Mouse (Mus musculus) midbrain, embryonic 14.5 days (tissue): ENCODE results near the gene Dscam. TPM values are rescaled to one million over a fixed set of nuclear protein-coding genes. Genes with fewer than 3 reads are reported as not detected.

Experiments used
- ATAC-seq: fragments of 200-750 bp; cut with Nextera tagmentation; 2 replicates; pipeline ENCODE4 v1.8.0; 2017; ENCODE audit warnings: moderate number of reproducible peaks, moderate library complexity; ENCODE audit not compliant: low FRiP score, low TSS enrichment
- DNase-seq: peaks from one replicate; pipeline ENCODE4 v3.0.0-alpha.2; 2015
- H3K27ac ChIP-seq: fragments of 300-500 bp; sonication (generic); replicated peaks from 2 replicates; pipeline ENCODE4 v1.5.1; 2014; ENCODE audit warnings: mild to moderate bottlenecking, low read depth, low read length, moderate library complexity
- H3K27me3 ChIP-seq: fragments of 300-500 bp; sonication (generic); 2 replicates; pipeline ENCODE4 v1.6.1; 2014; ENCODE audit warnings: low read length, control low read depth, mixed read lengths; ENCODE audit not compliant: control insufficient read depth, insufficient read depth
- H3K36me3 ChIP-seq: fragments of 300-500 bp; sonication (generic); 2 replicates; pipeline ENCODE4 v1.6.1; 2014; ENCODE audit warnings: low read length, control low read depth; ENCODE audit not compliant: control insufficient read depth, insufficient read depth
- H3K4me1 ChIP-seq: fragments of 300-500 bp; sonication (generic); 2 replicates; pipeline ENCODE4 v1.6.1; 2014; ENCODE audit warnings: mild to moderate bottlenecking, antibody characterized with exemption, low read length, control low read depth; ENCODE audit not compliant: control insufficient read depth, insufficient read depth
- H3K4me2 ChIP-seq: fragments of 300-500 bp; sonication (generic); 2 replicates; pipeline ENCODE4 v1.6.1; 2014; ENCODE audit warnings: mild to moderate bottlenecking, low read length, moderate library complexity
- H3K4me3 ChIP-seq: fragments of 300-500 bp; sonication (generic); replicated peaks from 2 replicates; pipeline ENCODE4 v1.5.1; 2014; ENCODE audit warnings: low read depth, low read length
- H3K9ac ChIP-seq: fragments of 300-500 bp; sonication (generic); replicated peaks from 2 replicates; pipeline ENCODE4 v1.6.1; 2014; ENCODE audit warnings: mild to moderate bottlenecking, low read length, moderate library complexity
- H3K9me3 ChIP-seq: fragments of 300-500 bp; sonication (generic); 2 replicates; pipeline ENCODE4 v1.6.1; 2016; ENCODE audit warnings: low read length, control low read depth, mixed read lengths; ENCODE audit not compliant: control insufficient read depth
- WGBS: fragments of 180-500 bp; shearing (Covaris S2); extraction: QIAGEN DNeasy Blood & Tissue Kit; methylation state at CpG from one replicate; pipeline ENCODE4 v1.1.7; 2014; 5-methylcytosine and 5-hydroxymethylcytosine counted together
- polyA plus RNA-seq: library from polyadenylated mRNA; unstranded; fragments of >200 nt; fragmentation: Nextera tagmentation; extraction: Ambion mirVana; gene quantifications from 2 replicates; pipeline ENCODE4 v1.2.1, GENCODE M21; 2014

Dscam gene
- polyA plus RNA-seq, 1 experiment from 2014 or later: 24.7 TPM

- Histone ChIP-seq H3K27me3 (no peaks in the 10 kb centered on the region), H3K4me3 (no peak overlapping the region), H3K9me3 (no peaks in the 10 kb centered on the region), H3K4me1 (no peaks in the 10 kb centered on the region), H3K4me2 (no peak overlapping the region), H3K9ac (no peak overlapping the region), H3K36me3 (no peaks in the 10 kb centered on the region), H3K27ac (no peak overlapping the region)
- DNase-seq: no peak
- WGBS: 85% methylated on average over 1 of the region's 1 CpGs
- no peak for ATAC-seq
Observed at GRCm38 (mm10) chr16:96741336-96741735, 429.2 kb downstream of the Dscam start.

GRCm38 (mm10) chr16:96740073-96741055 lies 430.2 kb downstream of the Dscam start:
- Histone ChIP-seq H3K27ac (no peak overlapping the region), H3K27me3 (no peaks in the 10 kb centered on the region), H3K4me1 (no peaks in the 10 kb centered on the region), H3K36me3 (no peaks in the 10 kb centered on the region), H3K9me3 (no peaks in the 10 kb centered on the region), H3K9ac (no peak overlapping the region), H3K4me3 (no peak overlapping the region), H3K4me2 (no peak overlapping the region)
- 82% methylated on average over 7 of the region's 7 CpGs for WGBS
- DNase-seq: no peak
- no peak for ATAC-seq

GRCm38 (mm10) chr16:96736501-96736900 lies 434.1 kb downstream of the Dscam start:
- H3K27me3 ChIP-seq: no peaks in the 10 kb centered on the region
- H3K4me2 ChIP-seq: no peak overlapping the region
- H3K9ac ChIP-seq: no peak overlapping the region
- WGBS: 96% methylated on average over 1 of the region's 1 CpGs
- H3K4me3 ChIP-seq: no peak overlapping the region
- no peaks in the 10 kb centered on the region for H3K9me3 ChIP-seq
- no peaks in the 10 kb centered on the region for H3K36me3 ChIP-seq
- no peaks in the 10 kb centered on the region for H3K4me1 ChIP-seq
- DNase-seq (no peak), ATAC-seq (no peak)
- H3K27ac ChIP-seq: no peak overlapping the region

GRCm38 (mm10) chr16:96730881-96731280 lies 439.7 kb downstream of the Dscam start:
- Histone ChIP-seq H3K4me3 (no peak overlapping the region), H3K4me2 (no peak overlapping the region), H3K36me3 (no peaks in the 10 kb centered on the region), H3K9me3 (no peaks in the 10 kb centered on the region), H3K27ac (no peak overlapping the region), H3K27me3 (no peaks in the 10 kb centered on the region), H3K9ac (no peak overlapping the region), H3K4me1 (peaks cover 18% of the 10 kb centered on the region)
- 76% methylated on average over 3 of the region's 3 CpGs for WGBS
- no peak for ATAC-seq
- DNase-seq: no peak

GRCm38 (mm10) chr16:96727836-96728774 lies 442.4 kb downstream of the Dscam start:
- no peak overlapping the region for H3K4me2 ChIP-seq
- WGBS: 66% methylated on average over 13 of the region's 13 CpGs
- DNase-seq (peak; percentile 27), ATAC-seq (no peak)
- no peak overlapping the region for H3K4me3 ChIP-seq
- peaks cover 37% of the 10 kb centered on the region for H3K4me1 ChIP-seq
- no peak overlapping the region for H3K9ac ChIP-seq
- H3K36me3 ChIP-seq: no peaks in the 10 kb centered on the region
- H3K27ac ChIP-seq: peak overlapping the region; percentile 60
- no peaks in the 10 kb centered on the region for H3K27me3 ChIP-seq
- no peaks in the 10 kb centered on the region for H3K9me3 ChIP-seq

- Histone ChIP-seq H3K27ac (peak overlapping the region; percentile 83), H3K4me3 (no peak overlapping the region), H3K9ac (no peak overlapping the region), H3K4me2 (peak overlapping the region; percentile 11; the same call in 1 of the 2 replicates), H3K36me3 (no peaks in the 10 kb centered on the region), H3K9me3 (no peaks in the 10 kb centered on the region), H3K27me3 (no peaks in the 10 kb centered on the region), H3K4me1 (peaks cover 45% of the 10 kb centered on the region)
- DNase-seq (peak; percentile 89), ATAC-seq (peak; percentile 48)
- 55% methylated on average over 8 of the region's 8 CpGs for WGBS
Observed at GRCm38 (mm10) chr16:96725071-96725724, 445.4 kb downstream of the Dscam start.

GRCm38 (mm10) chr16:96724591-96724990 lies 446.0 kb downstream of the Dscam start:
- no peak for ATAC-seq
- H3K4me3 ChIP-seq: no peak overlapping the region
- H3K4me1 ChIP-seq: peaks cover 45% of the 10 kb centered on the region
- no peaks in the 10 kb centered on the region for H3K9me3 ChIP-seq
- no peak overlapping the region for H3K4me2 ChIP-seq
- peak; percentile 29 for DNase-seq
- no peak overlapping the region for H3K9ac ChIP-seq
- H3K27ac ChIP-seq: peak overlapping the region; percentile 83
- 29% methylated on average over 5 of the region's 5 CpGs for WGBS
- no peaks in the 10 kb centered on the region for H3K27me3 ChIP-seq
- no peaks in the 10 kb centered on the region for H3K36me3 ChIP-seq

GRCm38 (mm10) chr16:96724123-96724522 lies 446.4 kb downstream of the Dscam start:
- no peak overlapping the region for H3K4me2 ChIP-seq
- ATAC-seq: no peak

More at GRCm38 (mm10) chr16:96724123-96724522, 446.4 kb downstream of the Dscam start:
- Histone ChIP-seq H3K9me3 (no peaks in the 10 kb centered on the region), H3K36me3 (no peaks in the 10 kb centered on the region), H3K4me3 (no peak overlapping the region), H3K4me1 (peaks cover 45% of the 10 kb centered on the region), H3K9ac (no peak overlapping the region), H3K27ac (peak overlapping the region; percentile 52; the same call in 1 of the 2 replicates), H3K27me3 (no peaks in the 10 kb centered on the region)
- DNase-seq: peak; percentile 20
- WGBS: 28% methylated on average over 3 of the region's 3 CpGs
